Mouse (Mus musculus) induced T-regulatory cell, adult 2 months (primary cell): ENCODE data around the gene Zbtb5.
"Not testable (repeated sequence)": the region's sequence is repeated elsewhere in the genome, so short reads cannot be mapped to it uniquely, and the experiment has no call there.

Experiments
- DNase-seq: peaks from one replicate; pipeline ENCODE4 v3.0.0-alpha.2; 2012; ENCODE audit warnings: low read depth

Zbtb5 gene

DNA sequence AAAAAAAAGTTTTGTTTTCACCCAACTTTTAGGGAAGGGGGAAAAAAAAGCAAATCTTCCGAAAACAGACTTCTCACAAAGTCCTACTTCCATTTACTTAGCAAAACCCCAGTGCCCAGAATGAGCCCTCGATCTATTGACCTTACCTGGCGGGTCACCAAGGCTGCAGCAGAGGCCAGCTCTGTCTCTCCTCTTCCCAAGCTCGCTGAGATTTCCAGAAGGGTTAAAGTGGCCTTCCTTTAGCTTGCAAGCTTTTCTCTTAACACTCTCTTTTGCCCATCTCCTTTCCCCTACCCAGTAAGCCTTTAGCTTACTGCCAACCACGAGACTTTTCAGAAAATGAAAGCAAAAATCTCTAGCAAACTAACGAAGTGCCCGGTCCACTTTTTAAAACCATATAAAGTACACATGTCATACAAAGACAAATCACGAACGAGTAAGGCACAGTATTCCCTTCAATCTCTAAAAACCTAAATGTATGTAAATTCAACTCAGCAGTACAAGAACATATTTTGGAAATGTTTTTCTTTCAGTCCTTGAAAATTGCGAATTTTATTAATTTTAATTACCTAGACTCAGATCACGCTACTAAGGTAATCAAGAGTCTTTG lies 1.3 kb downstream of the Zbtb5 start:
- DNase-seq = peak; percentile 46

- DNase-seq = no peak
Observed at GRCm38 (mm10) chr4:45005452-45005851, 6.8 kb downstream of the Zbtb5 start.

DNA sequence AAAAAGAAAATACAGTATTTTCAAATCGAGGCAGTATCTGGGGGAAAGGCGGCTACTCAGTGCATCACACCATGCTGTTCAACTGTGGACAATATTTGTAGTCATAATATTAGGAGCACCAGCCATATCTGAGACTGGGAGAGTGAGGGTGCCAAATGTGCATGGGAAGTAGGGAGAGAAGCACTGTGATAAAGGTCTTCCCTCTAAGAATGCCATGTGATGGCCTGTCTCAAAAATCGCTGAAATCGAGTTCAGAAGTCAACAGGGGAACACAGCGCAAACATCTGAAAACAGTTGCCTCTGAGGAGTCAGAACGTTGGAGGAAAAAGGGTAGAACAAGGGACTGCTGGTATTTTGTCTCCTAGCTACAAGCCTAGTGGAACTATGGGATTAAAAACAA lies 12.2 kb downstream of the Zbtb5 start:
- DNase-seq = no peak

- DNase-seq = no peak
Observed at GRCm38 (mm10) chr4:44998071-44998470, 14.1 kb downstream of the Zbtb5 start.

- DNase-seq = no peak
Observed at GRCm38 (mm10) chr4:44994776-44995175, 17.4 kb downstream of the Zbtb5 start.

GRCm38 (mm10) chr4:44993847-44994246 lies 18.4 kb downstream of the Zbtb5 start:
- no peak for DNase-seq

DNA sequence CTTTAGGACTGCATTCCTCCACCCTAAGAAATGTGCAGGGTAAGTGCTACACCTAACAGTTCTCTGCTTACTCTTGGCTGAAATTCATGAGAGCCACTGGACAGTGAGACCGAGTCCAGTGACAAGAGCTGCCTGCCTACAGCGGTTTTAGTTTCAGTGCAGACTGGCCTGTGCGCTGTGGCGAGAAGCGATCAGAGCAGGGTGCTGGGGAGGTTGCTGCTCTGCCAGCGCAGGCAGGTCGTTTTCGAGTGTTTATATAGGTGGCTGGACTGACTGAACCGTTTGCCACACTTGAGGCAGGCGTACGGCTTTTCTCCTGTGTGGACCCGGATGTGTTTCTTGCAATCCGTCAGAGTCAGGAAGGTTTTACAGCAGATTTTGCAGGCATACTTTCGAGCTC lies 19.0 kb downstream of the Zbtb5 start:
- DNase-seq = not testable (repeated sequence)

DNA sequence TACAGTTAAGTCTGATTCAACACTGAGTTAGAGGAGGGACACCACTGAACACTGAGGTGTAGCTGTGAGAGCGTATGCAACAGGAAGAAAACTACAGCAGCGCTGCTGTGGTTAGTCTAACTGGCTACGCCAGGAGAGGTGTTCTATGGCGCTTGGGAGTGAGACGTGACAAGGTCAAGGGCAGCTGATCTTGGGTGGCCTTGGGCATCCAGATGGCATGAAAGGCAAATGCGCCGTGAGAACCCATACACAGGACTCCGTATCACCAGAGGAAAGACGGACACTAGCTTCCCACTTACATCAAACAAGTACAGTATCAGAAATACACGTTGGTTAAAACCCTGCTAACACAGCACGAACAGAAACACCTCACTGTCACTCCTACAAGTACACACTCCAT lies 19.9 kb downstream of the Zbtb5 start:
- DNase-seq = not testable (repeated sequence)

DNA sequence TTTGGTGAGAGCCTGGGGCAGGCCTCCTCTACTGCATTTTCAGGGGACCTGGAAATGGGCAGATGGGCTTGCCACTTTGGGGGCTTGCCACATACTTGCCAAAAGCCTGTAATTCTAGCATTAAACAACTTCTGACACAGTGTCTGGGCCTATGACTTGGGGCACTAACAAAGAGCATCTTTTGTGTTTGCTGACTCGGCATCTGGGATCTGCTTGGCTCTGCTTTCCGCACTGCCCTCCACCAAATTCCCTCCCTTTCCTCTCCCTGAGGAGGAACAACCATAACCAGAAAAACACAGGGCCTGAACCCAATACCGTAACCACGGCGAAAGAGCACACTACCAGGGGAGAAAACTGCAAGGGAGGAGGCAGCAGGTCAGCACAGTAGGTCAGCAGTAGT lies 21.7 kb downstream of the Zbtb5 start:
- no peak for DNase-seq

DNA sequence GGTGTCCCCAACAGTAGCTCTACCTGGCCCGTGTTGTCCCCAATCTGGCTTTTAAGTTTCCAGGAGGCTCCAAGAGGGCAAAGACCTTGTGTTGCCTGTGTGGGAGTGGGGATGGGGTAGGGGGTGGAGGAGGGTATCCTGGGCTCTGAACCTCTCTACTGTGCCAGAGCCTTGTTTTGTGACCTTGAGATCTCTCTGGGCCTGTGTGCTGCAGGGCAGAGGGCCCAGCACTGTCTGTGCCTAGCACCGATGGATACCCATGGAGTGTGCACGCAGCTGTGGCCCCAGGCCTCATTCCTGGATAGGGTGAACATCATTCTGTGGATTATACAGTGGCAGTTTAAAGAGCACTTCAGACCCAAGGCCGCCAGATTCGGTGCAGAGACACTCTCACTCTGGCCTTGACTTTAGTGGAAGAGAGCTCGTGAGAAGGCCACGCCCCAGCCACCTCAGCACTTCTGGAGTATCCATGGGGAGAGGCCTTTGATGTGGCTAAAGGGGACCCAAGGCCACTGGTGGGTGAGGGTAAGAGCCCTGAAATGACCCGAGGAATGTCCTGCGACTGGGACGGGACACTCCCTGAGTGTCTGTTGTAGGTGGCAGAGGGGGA lies 29.0 kb downstream of the Zbtb5 start:
- no peak for DNase-seq

DNA sequence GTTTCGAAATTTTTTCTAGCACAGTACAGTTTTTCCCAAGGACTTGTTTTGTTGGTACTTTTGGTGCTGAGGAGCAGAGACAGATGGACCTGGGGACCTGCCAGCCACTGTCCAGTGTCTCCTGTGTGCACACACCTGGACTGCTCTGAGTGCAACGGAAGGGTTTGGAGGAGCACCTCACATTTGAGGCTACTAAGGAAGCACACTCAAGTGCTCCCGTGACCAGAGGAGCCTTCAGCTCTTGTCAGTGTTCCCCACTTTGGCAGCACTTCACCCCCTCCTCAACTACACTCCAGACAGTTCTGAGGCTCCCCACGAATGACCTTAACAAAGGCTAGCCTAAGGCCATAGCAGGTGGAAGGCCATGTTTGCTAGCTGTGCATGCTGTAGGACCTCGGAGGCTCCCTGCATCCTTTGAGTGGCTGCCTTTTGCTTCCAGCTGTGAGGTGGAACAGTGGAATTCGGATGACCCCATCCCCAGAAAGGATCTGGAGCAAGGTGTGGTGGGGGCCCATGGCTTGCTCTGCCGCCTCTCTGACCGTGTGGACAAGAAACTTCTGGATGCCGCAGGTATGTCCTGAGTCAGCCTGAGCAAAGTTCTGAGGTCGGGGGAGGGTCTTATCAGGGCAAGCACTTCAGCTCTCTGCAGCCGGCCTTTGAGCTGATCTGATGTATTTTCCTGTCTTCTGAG lies 29.6 kb downstream of the Zbtb5 start:
- no peak for DNase-seq

GRCm38 (mm10) chr4:44981974-44982287 lies 30.3 kb downstream of the Zbtb5 start:
- DNase-seq = no peak

- peak; percentile 93 for DNase-seq
Observed at GRCm38 (mm10) chr4:44981280-44981973, 30.8 kb downstream of the Zbtb5 start, which contains the start of gene Grhpr. Gene Grhpr (plus strand): TSS chr4:44981395.

DNA sequence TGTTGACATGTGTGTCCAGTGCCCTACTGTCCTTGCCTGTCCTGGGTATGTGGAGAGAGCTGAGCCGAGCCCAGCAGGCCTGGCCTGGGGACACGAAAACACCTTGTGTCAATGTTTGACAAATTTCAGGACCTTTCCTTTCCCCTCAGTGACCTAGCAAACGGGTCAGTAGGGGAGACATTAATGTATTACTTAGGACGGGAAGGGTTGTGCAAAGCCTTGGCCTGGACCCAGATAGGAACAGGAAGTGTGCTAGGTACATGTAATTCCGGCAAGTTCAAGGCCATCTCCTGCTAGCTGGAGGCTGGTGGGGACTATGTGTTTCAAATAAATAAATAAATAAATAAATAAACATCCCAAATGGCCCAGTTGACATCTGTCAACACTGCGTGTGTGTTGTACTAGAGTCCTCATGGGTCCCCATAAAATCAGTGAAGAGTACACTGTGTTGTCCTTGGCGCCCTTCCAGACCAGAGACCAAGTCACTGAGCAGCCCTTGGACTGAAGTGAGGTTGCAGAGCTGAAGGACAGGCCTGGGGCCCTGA lies 32.3 kb downstream of the Zbtb5 start:
- no peak for DNase-seq

GRCm38 (mm10) chr4:44978175-44978574 lies 34.0 kb downstream of the Zbtb5 start:
- no peak for DNase-seq

- no peak for DNase-seq
Observed at GRCm38 (mm10) chr4:44976921-44977710, 35.1 kb downstream of the Zbtb5 start.

- DNase-seq = no peak
Observed at GRCm38 (mm10) chr4:44976026-44976615, 36.1 kb downstream of the Zbtb5 start.

DNA sequence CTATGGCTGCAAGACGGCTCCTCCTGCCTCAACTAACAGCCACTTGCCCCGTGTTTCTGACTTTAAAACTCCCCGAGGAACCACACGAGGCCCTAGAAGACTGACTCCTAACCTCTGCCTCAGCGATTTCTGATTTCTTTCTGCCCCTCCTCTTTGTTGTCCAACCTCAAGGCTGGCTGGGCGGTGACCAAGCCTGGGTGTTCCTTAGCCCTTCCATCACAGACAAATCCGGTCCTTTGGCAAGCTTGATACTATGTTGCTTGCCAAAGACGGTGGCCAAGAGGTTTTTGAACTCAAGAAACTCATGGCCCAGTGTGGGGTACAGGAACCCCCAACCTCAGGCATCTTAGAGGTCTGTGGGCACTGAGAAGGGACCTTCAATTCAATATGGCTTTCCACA lies 37.9 kb downstream of the Zbtb5 start:
- DNase-seq = no peak

- DNase-seq = no peak
Observed at GRCm38 (mm10) chr4:44973871-44974270, 38.3 kb downstream of the Zbtb5 start.

- DNase-seq = peak; percentile 94
Observed at GRCm38 (mm10) chr4:44973450-44973849, 38.8 kb downstream of the Zbtb5 start.

GRCm38 (mm10) chr4:44970612-44971110 lies 41.6 kb downstream of the Zbtb5 start:
- DNase-seq = peak; percentile 83
